Mouse (Mus musculus) neural tube, embryonic 12.5 days (tissue): ENCODE measurements at regions not wholly inside any gene's neighbourhood (a gene's known extent, or its start where the extent isn't known, plus 50 kb on each side); places are given as distances from the start of the nearest gene placed in this dataset.

Source experiments
- ATAC-seq: fragments of 200-750 bp; cut with Nextera tagmentation; 2 replicates; pipeline ENCODE4 v1.8.0; 2017; ENCODE audit warnings: low read depth, mild to moderate bottlenecking, moderate TSS enrichment, moderate library complexity; ENCODE audit not compliant: low FRiP score
- H3K27ac ChIP-seq: fragments of 300-500 bp; sonication (generic); 2 replicates; pipeline ENCODE4 v1.5.1; 2016
- H3K27me3 ChIP-seq: fragments of 300-500 bp; sonication (generic); replicated peaks from 2 replicates; pipeline ENCODE4 v1.6.1; 2016; ENCODE audit warnings: mild to moderate bottlenecking
- H3K36me3 ChIP-seq: fragments of 300-500 bp; sonication (generic); 2 replicates; pipeline ENCODE4 v1.6.1; 2016; ENCODE audit warnings: mild to moderate bottlenecking
- H3K4me1 ChIP-seq: fragments of 300-500 bp; sonication (generic); 2 replicates; pipeline ENCODE4 v1.6.1; 2016
- H3K4me2 ChIP-seq: fragments of 300-500 bp; sonication (generic); replicated peaks from 2 replicates; pipeline ENCODE4 v1.6.1; 2016; ENCODE audit warnings: mild to moderate bottlenecking
- H3K4me3 ChIP-seq: fragments of 300-500 bp; sonication (generic); 2 replicates; pipeline ENCODE4 v1.5.1; 2016
- H3K9ac ChIP-seq: fragments of 300-500 bp; sonication (generic); 2 replicates; pipeline ENCODE4 v1.6.1; 2016; ENCODE audit warnings: mild to moderate bottlenecking
- H3K9me3 ChIP-seq: fragments of 300-500 bp; sonication (generic); 2 replicates; pipeline ENCODE4 v1.6.1; 2016; ENCODE audit warnings: mild to moderate bottlenecking
- WGBS: fragments of 180-500 bp; shearing (Covaris S2); methylation state at CpG from one replicate; pipeline ENCODE4 v1.1.7; 2016; 5-methylcytosine and 5-hydroxymethylcytosine counted together

- Histone ChIP-seq H3K27ac (no peak overlapping the region), H3K4me3 (no peak overlapping the region), H3K4me1 (no peaks in the 10 kb centered on the region), H3K36me3 (no peaks in the 10 kb centered on the region), H3K9ac (no peak overlapping the region), H3K9me3 (0 out of 2 replicates have a peak, but pooled peaks cover 5% of the 10 kb centered on the region), H3K4me2 (no peak overlapping the region), H3K27me3 (no peaks in the 10 kb centered on the region)
- WGBS, result 90% methylated on average over 3 of the region's 3 CpGs
- no peak for ATAC-seq
These were observed 456.3 kb upstream of the Vstm2b start for GRCm38 (mm10) chr7:40441786-40442185.

- H3K9ac ChIP-seq, result no peak overlapping the region
- H3K4me2 ChIP-seq, result no peak overlapping the region
- H3K9me3 ChIP-seq, result no peaks in the 10 kb centered on the region
- 80% methylated on average over 5 of the region's 5 CpGs for WGBS
- H3K27ac ChIP-seq, result no peak overlapping the region
- H3K4me1 ChIP-seq, result no peaks in the 10 kb centered on the region
- H3K4me3 ChIP-seq, result no peak overlapping the region
- ATAC-seq, result no peak
- no peaks in the 10 kb centered on the region for H3K27me3 ChIP-seq
- no peaks in the 10 kb centered on the region for H3K36me3 ChIP-seq
These were observed 431.7 kb upstream of the Vstm2b start for GRCm38 (mm10) chr7:40466382-40466781.

GRCm38 (mm10) chr7:40487256-40487655 lies 410.9 kb upstream of the Vstm2b start:
- Histone ChIP-seq H3K27me3 (no peaks in the 10 kb centered on the region), H3K9ac (no peak overlapping the region), H3K4me1 (no peaks in the 10 kb centered on the region), H3K4me3 (no peak overlapping the region), H3K9me3 (no peaks in the 10 kb centered on the region), H3K36me3 (no peaks in the 10 kb centered on the region), H3K27ac (no peak overlapping the region), H3K4me2 (no peak overlapping the region)
- no peak for ATAC-seq

- Histone ChIP-seq H3K27me3 (no peaks in the 10 kb centered on the region), H3K36me3 (no peaks in the 10 kb centered on the region), H3K27ac (no peak overlapping the region), H3K4me1 (no peaks in the 10 kb centered on the region), H3K4me3 (no peak overlapping the region), H3K9ac (no peak overlapping the region), H3K4me2 (no peak overlapping the region), H3K9me3 (no peaks in the 10 kb centered on the region)
- no peak for ATAC-seq
- 81% methylated on average over 7 of the region's 7 CpGs for WGBS
These were observed 375.3 kb upstream of the Vstm2b start for GRCm38 (mm10) chr7:40522703-40523267.

- Histone ChIP-seq H3K4me1 (no peaks in the 10 kb centered on the region), H3K9me3 (no peaks in the 10 kb centered on the region), H3K36me3 (no peaks in the 10 kb centered on the region), H3K4me2 (no peak overlapping the region), H3K9ac (no peak overlapping the region), H3K27ac (no peak overlapping the region), H3K4me3 (no peak overlapping the region), H3K27me3 (no peaks in the 10 kb centered on the region)
- WGBS, result 72% methylated on average over 3 of the region's 3 CpGs
- no peak for ATAC-seq
These were observed 361.5 kb upstream of the Vstm2b start for GRCm38 (mm10) chr7:40536601-40537000.

GRCm38 (mm10) chr7:40537621-40538020 lies 360.5 kb upstream of the Vstm2b start:
- no peak overlapping the region for H3K9ac ChIP-seq
- no peaks in the 10 kb centered on the region for H3K36me3 ChIP-seq
- no peaks in the 10 kb centered on the region for H3K4me1 ChIP-seq
- no peak overlapping the region for H3K4me2 ChIP-seq
- no peaks in the 10 kb centered on the region for H3K27me3 ChIP-seq
- no peak overlapping the region for H3K27ac ChIP-seq
- H3K4me3 ChIP-seq, result no peak overlapping the region
- H3K9me3 ChIP-seq, result no peaks in the 10 kb centered on the region
- no peak for ATAC-seq
- 77% methylated on average over 3 of the region's 3 CpGs for WGBS

GRCm38 (mm10) chr7:40539789-40540188 lies 358.3 kb upstream of the Vstm2b start:
- Histone ChIP-seq H3K4me2 (no peak overlapping the region), H3K36me3 (no peaks in the 10 kb centered on the region), H3K9me3 (no peaks in the 10 kb centered on the region), H3K27me3 (no peaks in the 10 kb centered on the region), H3K4me1 (no peaks in the 10 kb centered on the region), H3K4me3 (no peak overlapping the region), H3K27ac (no peak overlapping the region), H3K9ac (no peak overlapping the region)
- ATAC-seq, result no peak
- WGBS, result 80% methylated on average over 5 of the region's 5 CpGs

GRCm38 (mm10) chr7:40541283-40541682 lies 356.8 kb upstream of the Vstm2b start:
- whole genome bisulfite sequencing, result 78% methylated on average over 4 of the region's 4 CpGs
- Histone ChIP-seq H3K27me3 (no peaks in the 10 kb centered on the region), H3K4me2 (no peak overlapping the region), H3K4me1 (no peaks in the 10 kb centered on the region), H3K9me3 (no peaks in the 10 kb centered on the region), H3K9ac (no peak overlapping the region), H3K27ac (no peak overlapping the region), H3K36me3 (no peaks in the 10 kb centered on the region), H3K4me3 (no peak overlapping the region)
- no peak for ATAC-seq

- peak; percentile 86 for ATAC-seq
- Histone ChIP-seq H3K9me3 (no peaks in the 10 kb centered on the region), H3K4me2 (no peak overlapping the region), H3K4me1 (no peaks in the 10 kb centered on the region), H3K36me3 (no peaks in the 10 kb centered on the region), H3K4me3 (no peak overlapping the region), H3K27me3 (no peaks in the 10 kb centered on the region), H3K27ac (no peak overlapping the region), H3K9ac (no peak overlapping the region)
- 45% methylated on average over 10 of the region's 10 CpGs for WGBS
These were observed 334.5 kb upstream of the Vstm2b start for GRCm38 (mm10) chr7:40563447-40564118.

GRCm38 (mm10) chr7:40575971-40576370 lies 322.2 kb upstream of the Vstm2b start:
- ATAC-seq, result no peak
- 85% methylated on average over 4 of the region's 4 CpGs for WGBS
- Histone ChIP-seq H3K27me3 (no peaks in the 10 kb centered on the region), H3K4me2 (no peak overlapping the region), H3K27ac (no peak overlapping the region), H3K4me1 (no peaks in the 10 kb centered on the region), H3K9ac (no peak overlapping the region), H3K36me3 (no peaks in the 10 kb centered on the region), H3K4me3 (no peak overlapping the region), H3K9me3 (no peaks in the 10 kb centered on the region)

GRCm38 (mm10) chr7:40577365-40577764 lies 320.8 kb upstream of the Vstm2b start:
- ATAC-seq, result no peak
- 79% methylated on average over 4 of the region's 4 CpGs for WGBS
- Histone ChIP-seq H3K4me1 (no peaks in the 10 kb centered on the region), H3K9me3 (no peaks in the 10 kb centered on the region), H3K36me3 (no peaks in the 10 kb centered on the region), H3K4me2 (no peak overlapping the region), H3K27ac (no peak overlapping the region), H3K4me3 (no peak overlapping the region), H3K9ac (no peak overlapping the region), H3K27me3 (no peaks in the 10 kb centered on the region)

- H3K36me3 ChIP-seq, result no peaks in the 10 kb centered on the region
- H3K9me3 ChIP-seq, result no peaks in the 10 kb centered on the region
- no peak overlapping the region for H3K27ac ChIP-seq
- H3K9ac ChIP-seq, result no peak overlapping the region
- H3K4me1 ChIP-seq, result no peaks in the 10 kb centered on the region
- ATAC-seq, result no peak
- H3K4me3 ChIP-seq, result no peak overlapping the region
- H3K27me3 ChIP-seq, result no peaks in the 10 kb centered on the region
- H3K4me2 ChIP-seq, result no peak overlapping the region
- 84% methylated on average over 3 of the region's 3 CpGs for WGBS
These were observed 277.4 kb upstream of the Vstm2b start for GRCm38 (mm10) chr7:40620761-40621160.

- ATAC-seq, result no peak
- H3K36me3 ChIP-seq, result no peaks in the 10 kb centered on the region
- H3K27ac ChIP-seq, result no peak overlapping the region
- no peaks in the 10 kb centered on the region for H3K4me1 ChIP-seq
- H3K4me2 ChIP-seq, result no peak overlapping the region
- H3K4me3 ChIP-seq, result no peak overlapping the region
- WGBS, result 61% methylated on average over 3 of the region's 3 CpGs
- no peaks in the 10 kb centered on the region for H3K27me3 ChIP-seq
- no peak overlapping the region for H3K9ac ChIP-seq
- no peaks in the 10 kb centered on the region for H3K9me3 ChIP-seq
These were observed 275.3 kb upstream of the Vstm2b start for GRCm38 (mm10) chr7:40622811-40623210.
